Mouse (Mus musculus): ENCODE results near the gene Aldh3a1. TPM values are rescaled to one million over a fixed set of nuclear protein-coding genes. Genes with fewer than 3 reads are reported as not detected.
"Not testable (repeated sequence)": the region's sequence is repeated elsewhere in the genome, so short reads cannot be mapped to it uniquely, and the experiment has no call there.

The Aldh3a1 gene
- polyA plus RNA-seq, 1 experiment from 2014 or later = 2.5 TPM

- Histone ChIP-seq H3K4me1 (ENCODE audit: control insufficient read depth, insufficient read depth, low read length) (no peaks in the 10 kb centered on the region), H3K27me3 (replicated peaks; ENCODE audit: control insufficient read depth, insufficient read depth, low read length) (no peaks in the 10 kb centered on the region), H3K9ac (ENCODE audit: low read depth, low read length) (no peak overlapping the region; the same call in 1 of the 2 replicates), H3K27ac (replicated peaks; ENCODE audit: low read depth, low read length) (no peak overlapping the region), H3K4me3 (ENCODE audit: low read depth, low read length) (no peak overlapping the region), H3K4me2 (ENCODE audit: low read depth, low read length) (no peak overlapping the region), H3K36me3 (ENCODE audit: control insufficient read depth, insufficient read depth, low read length) (peaks cover 32% of the 10 kb centered on the region), H3K9me3 (ENCODE audit: control insufficient read depth, low read length) (no peaks in the 10 kb centered on the region)
- DNase-seq (ENCODE audit: low spot score) (no peak), ATAC-seq (ENCODE audit: low read depth) (no peak)
- 84% methylated on average over 5 of the region's 5 CpGs for WGBS
These were observed 37.2 kb upstream of the Aldh3a1 start for GRCm38 (mm10) chr11:61170184-61170583.

GRCm38 (mm10) chr11:61173477-61173876 is 33.9 kb upstream of the Aldh3a1 start:
- 30% methylated on average over 15 of the region's 15 CpGs for WGBS
- Histone ChIP-seq H3K4me2 (ENCODE audit: low read depth, low read length) (peak overlapping the region; percentile 81), H3K4me3 (ENCODE audit: low read depth, low read length) (peak overlapping the region; percentile 100), H3K9ac (ENCODE audit: low read depth, low read length) (peak overlapping the region; percentile 99)
- not testable (repeated sequence) for DNase-seq (ENCODE audit: low spot score); H3K4me1 ChIP-seq (ENCODE audit: control insufficient read depth, insufficient read depth, low read length); H3K36me3 ChIP-seq (ENCODE audit: control insufficient read depth, insufficient read depth, low read length); H3K9me3 ChIP-seq (ENCODE audit: control insufficient read depth, low read length); H3K27ac ChIP-seq (replicated peaks; ENCODE audit: low read depth, low read length); ATAC-seq (ENCODE audit: low read depth); H3K27me3 ChIP-seq (replicated peaks; ENCODE audit: control insufficient read depth, insufficient read depth, low read length)

- H3K9me3 ChIP-seq (ENCODE audit: control insufficient read depth, low read length) = no peaks in the 10 kb centered on the region
- H3K9ac ChIP-seq (ENCODE audit: low read depth, low read length) = peak overlapping the region; percentile 99
- ATAC-seq (ENCODE audit: low read depth) = peak; percentile 35
- H3K4me2 ChIP-seq (ENCODE audit: low read depth, low read length) = peak overlapping the region; percentile 81
- WGBS = under 1% methylated on average over 26 of the region's 28 CpGs
- 0 out of 2 replicates have a peak, but pooled peaks cover 6% of the 10 kb centered on the region for H3K4me1 ChIP-seq (ENCODE audit: control insufficient read depth, insufficient read depth, low read length)
- H3K36me3 ChIP-seq (ENCODE audit: control insufficient read depth, insufficient read depth, low read length) = no peaks in the 10 kb centered on the region
- peak overlapping the region; percentile 100 for H3K4me3 ChIP-seq (ENCODE audit: low read depth, low read length)
- no peaks in the 10 kb centered on the region for H3K27me3 ChIP-seq (replicated peaks; ENCODE audit: control insufficient read depth, insufficient read depth, low read length)
- peak overlapping the region; percentile 97 for H3K27ac ChIP-seq (replicated peaks; ENCODE audit: low read depth, low read length)
- DNase-seq (ENCODE audit: low spot score) = peak; percentile 80
These were observed 33.0 kb upstream of the Aldh3a1 start for GRCm38 (mm10) chr11:61174291-61174820.

GRCm38 (mm10) chr11:61174821-61175658 is 32.3 kb upstream of the Aldh3a1 start, which contains the start of gene Usp22:
Usp22 (minus strand) TSS chr11:61175055.
- no peaks in the 10 kb centered on the region for H3K9me3 ChIP-seq (ENCODE audit: control insufficient read depth, low read length)
- peaks cover 9% of the 10 kb centered on the region; the same call in 1 of the 2 replicates for H3K4me1 ChIP-seq (ENCODE audit: control insufficient read depth, insufficient read depth, low read length)
- peak within 1 kb of the TSS; percentile 97 for H3K27ac ChIP-seq (replicated peaks; ENCODE audit: low read depth, low read length)
- H3K4me2 ChIP-seq (ENCODE audit: low read depth, low read length) = peak within 1 kb of the TSS; percentile 81
- no peaks in the 10 kb centered on the region for H3K36me3 ChIP-seq (ENCODE audit: control insufficient read depth, insufficient read depth, low read length)
- no peaks in the 10 kb centered on the region for H3K27me3 ChIP-seq (replicated peaks; ENCODE audit: control insufficient read depth, insufficient read depth, low read length)
- peak within 1 kb of the TSS; percentile 99 for H3K9ac ChIP-seq (ENCODE audit: low read depth, low read length)
- whole genome bisulfite sequencing = 0% methylated on average over 34 of the region's 69 CpGs
- ATAC-seq (ENCODE audit: low read depth) (peak; percentile 98), DNase-seq (ENCODE audit: low spot score) (peak; percentile 100)
- H3K4me3 ChIP-seq (ENCODE audit: low read depth, low read length) = peak within 1 kb of the TSS; percentile 100

GRCm38 (mm10) chr11:61175778-61176177 is 31.6 kb upstream of the Aldh3a1 start:
- WGBS = 68% methylated on average over 5 of the region's 5 CpGs
- Histone ChIP-seq H3K4me2 (ENCODE audit: low read depth, low read length) (peak overlapping the region; percentile 48), H3K36me3 (ENCODE audit: control insufficient read depth, insufficient read depth, low read length) (no peaks in the 10 kb centered on the region), H3K9me3 (ENCODE audit: control insufficient read depth, low read length) (no peaks in the 10 kb centered on the region), H3K9ac (ENCODE audit: low read depth, low read length) (no peak overlapping the region), H3K27me3 (replicated peaks; ENCODE audit: control insufficient read depth, insufficient read depth, low read length) (no peaks in the 10 kb centered on the region), H3K27ac (replicated peaks; ENCODE audit: low read depth, low read length) (peak overlapping the region; percentile 71), H3K4me3 (ENCODE audit: low read depth, low read length) (peak overlapping the region; percentile 30), H3K4me1 (ENCODE audit: control insufficient read depth, insufficient read depth, low read length) (peaks cover 11% of the 10 kb centered on the region; the same call in 1 of the 2 replicates)
- ATAC-seq (ENCODE audit: low read depth) (no peak), DNase-seq (ENCODE audit: low spot score) (no peak)

GRCm38 (mm10) chr11:61176321-61176720 is 31.0 kb upstream of the Aldh3a1 start:
- DNase-seq (ENCODE audit: low spot score) (no peak), ATAC-seq (ENCODE audit: low read depth) (no peak)
- Histone ChIP-seq H3K36me3 (ENCODE audit: control insufficient read depth, insufficient read depth, low read length) (no peaks in the 10 kb centered on the region), H3K4me1 (ENCODE audit: control insufficient read depth, insufficient read depth, low read length) (peaks cover 14% of the 10 kb centered on the region; the same call in 1 of the 2 replicates), H3K9ac (ENCODE audit: low read depth, low read length) (no peak overlapping the region), H3K9me3 (ENCODE audit: control insufficient read depth, low read length) (no peaks in the 10 kb centered on the region), H3K4me3 (ENCODE audit: low read depth, low read length) (no peak overlapping the region), H3K27me3 (replicated peaks; ENCODE audit: control insufficient read depth, insufficient read depth, low read length) (no peaks in the 10 kb centered on the region), H3K4me2 (ENCODE audit: low read depth, low read length) (no peak overlapping the region), H3K27ac (replicated peaks; ENCODE audit: low read depth, low read length) (no peak overlapping the region)
- WGBS = 90% methylated on average over 1 of the region's 1 CpGs

GRCm38 (mm10) chr11:61180361-61180760 is 27.0 kb upstream of the Aldh3a1 start:
- ATAC-seq (ENCODE audit: low read depth) = peak; percentile 28; the same call in 1 of the 2 replicates
- Histone ChIP-seq H3K4me2 (ENCODE audit: low read depth, low read length) (no peak overlapping the region), H3K27ac (replicated peaks; ENCODE audit: low read depth, low read length) (peak overlapping the region; percentile 70), H3K4me3 (ENCODE audit: low read depth, low read length) (no peak overlapping the region), H3K9me3 (ENCODE audit: control insufficient read depth, low read length) (no peaks in the 10 kb centered on the region), H3K27me3 (replicated peaks; ENCODE audit: control insufficient read depth, insufficient read depth, low read length) (no peaks in the 10 kb centered on the region), H3K36me3 (ENCODE audit: control insufficient read depth, insufficient read depth, low read length) (no peaks in the 10 kb centered on the region), H3K4me1 (ENCODE audit: control insufficient read depth, insufficient read depth, low read length) (peaks cover 14% of the 10 kb centered on the region; the same call in 1 of the 2 replicates), H3K9ac (ENCODE audit: low read depth, low read length) (no peak overlapping the region)
- 36% methylated on average over 3 of the region's 3 CpGs for WGBS
- peak; percentile 87 for DNase-seq (ENCODE audit: low spot score)

GRCm38 (mm10) chr11:61181624-61182023 is 25.7 kb upstream of the Aldh3a1 start:
- no peaks in the 10 kb centered on the region for H3K36me3 ChIP-seq (ENCODE audit: control insufficient read depth, insufficient read depth, low read length)
- H3K27ac ChIP-seq (replicated peaks; ENCODE audit: low read depth, low read length) = no peak overlapping the region
- no peak overlapping the region for H3K4me2 ChIP-seq (ENCODE audit: low read depth, low read length)
- H3K27me3 ChIP-seq (replicated peaks; ENCODE audit: control insufficient read depth, insufficient read depth, low read length) = no peaks in the 10 kb centered on the region
- no peaks in the 10 kb centered on the region for H3K9me3 ChIP-seq (ENCODE audit: control insufficient read depth, low read length)
- no peak overlapping the region for H3K9ac ChIP-seq (ENCODE audit: low read depth, low read length)
- ATAC-seq (ENCODE audit: low read depth) (no peak), DNase-seq (ENCODE audit: low spot score) (no peak)
- H3K4me1 ChIP-seq (ENCODE audit: control insufficient read depth, insufficient read depth, low read length) = peaks cover 8% of the 10 kb centered on the region; the same call in 1 of the 2 replicates
- H3K4me3 ChIP-seq (ENCODE audit: low read depth, low read length) = no peak overlapping the region

Measured in embryonic facial prominence, embryonic 14.5 days (tissue).